Comparison of ENCODE assay signal across 7 mouse cellular contexts in the genomic region with DNA sequence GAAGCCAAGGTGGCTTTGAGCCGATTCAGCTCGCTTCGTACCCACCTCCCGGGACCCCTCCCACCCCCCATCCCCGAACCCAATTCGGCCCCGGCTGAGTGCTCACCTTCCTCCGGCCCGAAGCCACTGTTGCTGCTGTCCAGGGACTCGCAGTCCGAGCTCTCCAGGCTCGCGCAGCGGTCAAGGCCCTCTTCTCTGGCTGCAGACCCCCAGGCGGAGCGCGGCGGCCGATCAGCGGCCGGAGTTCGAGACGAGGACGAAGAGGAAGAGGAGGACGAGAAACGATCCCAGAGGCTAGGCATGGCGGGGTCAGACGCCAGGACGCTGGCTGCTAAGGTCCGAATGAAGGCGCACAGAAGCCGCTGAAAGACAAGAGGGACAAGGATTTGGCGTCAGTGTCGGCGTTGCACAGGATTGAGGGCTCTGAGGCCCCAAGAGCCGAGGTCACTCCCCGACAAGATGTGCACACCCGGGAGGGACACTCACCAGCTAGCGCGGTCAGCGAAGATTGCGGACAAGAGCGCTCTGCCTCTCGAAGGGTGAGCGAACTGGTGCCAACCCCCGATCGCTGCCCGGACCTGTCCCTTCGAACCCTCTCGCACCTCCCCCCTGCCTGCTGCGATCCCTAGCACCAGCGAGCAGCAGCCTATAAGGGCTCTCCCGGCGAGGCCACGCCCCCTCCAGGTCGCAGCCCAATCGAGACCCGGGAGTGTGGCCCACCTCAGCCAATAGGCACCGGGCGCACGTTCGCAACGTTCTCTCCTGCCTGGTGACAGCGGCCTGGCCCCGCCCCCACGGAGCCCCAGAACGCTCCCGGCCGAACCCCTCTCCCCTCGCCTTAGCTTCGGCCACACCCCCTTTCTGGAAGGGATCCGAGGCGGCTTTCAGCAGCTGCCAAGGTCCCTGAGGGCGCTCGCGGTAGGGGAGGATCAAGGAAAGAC. TPM values are rescaled to one million over a fixed set of nuclear protein-coding genes. Genes with fewer than 3 reads are reported as not detected.
A peak's percentile ranks its signal among the peaks of the same experiment; 100 is the strongest.
DNase-seq lines count a peak whose midpoint lies in the region; ATAC-seq and TF ChIP-seq lines count a peak whose summit lies in the region.

A gene (minus strand): TSS at position 624 of the 941 bp plus-strand sequence.

- no peaks in the 10 kb centered on the region for H3K27me3 ChIP-seq in embryonic facial prominence, embryonic 11.5 days (ENCODE audit: control insufficient read depth, insufficient read depth, low read length)
- H3K27me3 ChIP-seq in kidney, adult 2 months (replicated peaks; ENCODE audit: control insufficient read depth, insufficient read depth, low read length), result no peaks in the 10 kb centered on the region
- H3K27me3 ChIP-seq in limb, embryonic 12.5 days, result no peaks in the 10 kb centered on the region
- no peaks in the 10 kb centered on the region for H3K27me3 ChIP-seq in midbrain, embryonic 15.5 days (replicated peaks)
- H3K27me3 ChIP-seq in spleen, adult 2 months (ENCODE audit: control insufficient read depth, insufficient read depth, low read length), result no peaks in the 10 kb centered on the region

- H3K4me1 ChIP-seq in embryonic facial prominence, embryonic 11.5 days (ENCODE audit: control insufficient read depth, insufficient read depth, low read length), result peaks cover 9% of the 10 kb centered on the region
- H3K4me1 ChIP-seq in kidney, adult 2 months (ENCODE audit: control insufficient read depth, insufficient read depth, low read length), result peaks cover 13% of the 10 kb centered on the region; the same call in 1 of the 2 replicates
- H3K4me1 ChIP-seq in limb, embryonic 12.5 days (replicated peaks), result peaks cover 37% of the 10 kb centered on the region
- peaks cover 33% of the 10 kb centered on the region for H3K4me1 ChIP-seq in midbrain, embryonic 15.5 days
- peaks cover 2% of the 10 kb centered on the region; the same call in 1 of the 2 replicates for H3K4me1 ChIP-seq in spleen, adult 2 months (ENCODE audit: control insufficient read depth, insufficient read depth, insufficient read length)

- no peaks in the 10 kb centered on the region for H3K9me3 ChIP-seq in embryonic facial prominence, embryonic 11.5 days (replicated peaks; ENCODE audit: control insufficient read depth, low read length)
- no peaks in the 10 kb centered on the region for H3K9me3 ChIP-seq in limb, embryonic 12.5 days
- H3K9me3 ChIP-seq in midbrain, embryonic 15.5 days, result no peaks in the 10 kb centered on the region

- H3K4me2 ChIP-seq in embryonic facial prominence, embryonic 11.5 days (ENCODE audit: low read depth, low read length), result peak within 1 kb of the TSS; percentile 95
- H3K4me2 ChIP-seq in limb, embryonic 12.5 days, result peak within 1 kb of the TSS; percentile 85
- H3K4me2 ChIP-seq in midbrain, embryonic 15.5 days, result peak within 1 kb of the TSS; percentile 94

- no peaks in the 10 kb centered on the region for H3K36me3 ChIP-seq in embryonic facial prominence, embryonic 11.5 days (replicated peaks; ENCODE audit: control insufficient read depth, insufficient read depth, low read depth, low read length)
- H3K36me3 ChIP-seq in kidney, adult 2 months (ENCODE audit: control insufficient read depth, insufficient read depth, low read length), result no peaks in the 10 kb centered on the region
- H3K36me3 ChIP-seq in limb, embryonic 12.5 days, result peaks cover 20% of the 10 kb centered on the region
- H3K36me3 ChIP-seq in midbrain, embryonic 15.5 days (replicated peaks), result no peaks in the 10 kb centered on the region
- peaks cover 14% of the 10 kb centered on the region for H3K36me3 ChIP-seq in spleen, adult 2 months (ENCODE audit: control insufficient read depth, insufficient read depth, low read length)

- TF ChIP-seq CTCF in kidney, adult 2 months (conservative IDR thresholded peaks at IDR 0.05; ENCODE audit: insufficient read depth, insufficient read length, low read depth, low read length), result no peak
- no peak for TF ChIP-seq CTCF in spleen, adult 2 months (IDR thresholded peaks at IDR 0.05; ENCODE audit: extremely low read depth, insufficient read depth, insufficient read length, insufficient replicate concordance)

- peak within 1 kb of the TSS; percentile 94 for H3K4me3 ChIP-seq in embryonic facial prominence, embryonic 11.5 days (ENCODE audit: low read depth, low read length)
- H3K4me3 ChIP-seq in kidney, adult 2 months (ENCODE audit: insufficient read depth, low read depth, low read length), result peak within 1 kb of the TSS; percentile 67
- H3K4me3 ChIP-seq in limb, embryonic 12.5 days (replicated peaks), result peak within 1 kb of the TSS; percentile 89
- peak within 1 kb of the TSS; percentile 75 for H3K4me3 ChIP-seq in midbrain, embryonic 15.5 days
- peak within 1 kb of the TSS; percentile 77 for H3K4me3 ChIP-seq in spleen, adult 2 months (ENCODE audit: extremely low read depth, insufficient read depth, insufficient read length)

- DNase-seq in adrenal gland, postnatal 14 days, result peak; percentile 100
- DNase-seq in embryonic facial prominence, embryonic 11.5 days (ENCODE audit: low spot score), result peak; percentile 99
- peak; percentile 100 for DNase-seq in heart, adult 11 months
- DNase-seq in kidney, adult 2 months, result peak; percentile 100
- DNase-seq in spleen, adult 2 months (ENCODE audit: low read depth in 1 of 2, low spot score in 2 of 2), result peak; percentile 93 to 99

- whole genome bisulfite sequencing in embryonic facial prominence, embryonic 11.5 days, result under 1% methylated on average over 76 of the region's 76 CpGs
- WGBS in kidney, adult 2 months, result under 1% methylated on average over 76 of the region's 76 CpGs
- under 1% methylated on average over 76 of the region's 76 CpGs for WGBS in limb, embryonic 12.5 days
- WGBS in midbrain, embryonic 15.5 days, result under 1% methylated on average over 74 of the region's 76 CpGs
- WGBS in spleen, adult 2 months, result under 1% methylated on average over 76 of the region's 76 CpGs

- H3K27ac ChIP-seq in embryonic facial prominence, embryonic 11.5 days (replicated peaks; ENCODE audit: low read depth, low read length), result peak within 1 kb of the TSS; percentile 87
- peak within 1 kb of the TSS; percentile 94 for H3K27ac ChIP-seq in kidney, adult 2 months (ENCODE audit: insufficient read depth, low read depth, low read length)
- H3K27ac ChIP-seq in limb, embryonic 12.5 days, result peak within 1 kb of the TSS; percentile 95
- H3K27ac ChIP-seq in midbrain, embryonic 15.5 days, result peak within 1 kb of the TSS; percentile 95
- peak within 1 kb of the TSS; percentile 93 for H3K27ac ChIP-seq in spleen, adult 2 months (ENCODE audit: insufficient read depth, low read length)

- peak; percentile 100 for TF ChIP-seq POLR2A in kidney, adult 2 months (IDR thresholded peaks at IDR 0.05; ENCODE audit: low read depth, low read length)
- TF ChIP-seq POLR2A in spleen, adult 2 months (IDR thresholded peaks at IDR 0.05; ENCODE audit: low read depth, low read length), result peak; percentile 100

- ATAC-seq in embryonic facial prominence, embryonic 11.5 days (replicated peaks; ENCODE audit: insufficient number of reproducible peaks, low FRiP score, low TSS enrichment, low read depth), result peak; percentile 97
- ATAC-seq in limb, embryonic 12.5 days (ENCODE audit: insufficient number of reproducible peaks, insufficient read depth, low FRiP score, low TSS enrichment, low read depth), result peak; percentile 99
- ATAC-seq in midbrain, embryonic 15.5 days (replicated peaks), result peak; percentile 98

- H3K9ac ChIP-seq in embryonic facial prominence, embryonic 11.5 days (replicated peaks; ENCODE audit: low read length), result peak within 1 kb of the TSS; percentile 93
- H3K9ac ChIP-seq in limb, embryonic 12.5 days (replicated peaks), result peak within 1 kb of the TSS; percentile 96
- H3K9ac ChIP-seq in midbrain, embryonic 15.5 days, result peak within 1 kb of the TSS; percentile 90

RNA-seq across cellular contexts. Expression of the gene that starts here (rescaled TPM):
- 70.5 and 103 TPM in 2 replicates for total RNA-seq in adrenal gland, postnatal 14 days (2021)
- 6.3 and 6.9 TPM in 2 replicates for polyA plus RNA-seq in embryonic facial prominence, embryonic 11.5 days (2014; fragmentation: Nextera tagmentation; extraction: Ambion mirVana)
- polyA plus RNA-seq in kidney, adult 2 months (2012; rRNA removed), result 21.1 and 21.6 TPM in 2 replicates
- 90.7 and 91.8 TPM in 2 replicates for polyA plus RNA-seq in limb, embryonic 12.5 days (2016; fragmentation: Nextera tagmentation; extraction: Ambion mirVana)
- polyA plus RNA-seq in midbrain, embryonic 15.5 days (2015; fragmentation: Nextera tagmentation; extraction: Ambion mirVana), result 52.6 and 59.4 TPM in 2 replicates
- polyA plus RNA-seq in spleen, adult 2 months (2012; rRNA removed), result 152 and 168 TPM in 2 replicates

Comparison
In these comparisons a context has a peak if more than half of its experiments do, and no peak if none do; other contexts are left out.
1. Peak in every context shown above with its lines: DNase-seq, ATAC-seq, H3K4me3 ChIP-seq and H3K27ac ChIP-seq.